Mouse (Mus musculus) left cerebral cortex, postnatal 36 days (tissue): ENCODE measurements around the gene Cd163. TPM values are rescaled to one million over a fixed set of nuclear protein-coding genes. Genes with fewer than 3 reads are reported as not detected.

Experiments used
- DNase-seq, 2 experiments: peaks; one replicate each; pipeline ENCODE4 v3.0.0; 2021 to 2022; ENCODE audit warnings: low spot score in 2 of 2, mixed read lengths in 1 of 2
- intact Hi-C: fragments of 180-260 bp; cut with DNase I; formaldehyde crosslinking; loops from one replicate; pipeline ENCODE4 v1.15.1; 2025
- total RNA-seq, 2 experiments: library from RNA; stranded (reverse); gene quantifications; 2 replicates each; pipeline ENCODE4 v1.2.3; 2021

Gene Cd163
- total RNA-seq, 2 experiments from 2014 or later = 1.7 to 4.5 TPM

DNA sequence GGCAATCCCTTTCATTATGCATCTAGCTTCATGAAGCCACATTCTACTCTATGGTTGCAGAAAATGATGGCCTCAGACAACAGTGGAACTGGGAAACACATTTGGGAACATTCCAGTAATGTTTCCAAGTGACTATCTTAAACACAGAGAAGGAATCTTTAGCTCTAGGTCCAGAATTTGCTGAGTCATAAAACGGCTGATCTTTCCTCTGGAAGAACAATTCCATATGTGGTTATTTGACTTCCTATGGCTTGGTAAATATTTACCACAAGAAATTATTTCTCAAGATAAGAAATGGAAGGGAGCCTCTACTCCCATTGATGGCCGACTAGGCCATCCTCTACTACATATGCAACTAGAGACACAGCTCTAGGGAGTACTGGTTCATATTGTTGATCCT is 48.8 kb downstream of the Cd163 start:
- intact Hi-C loops = no loop called here
- DNase-seq = no peak

DNA sequence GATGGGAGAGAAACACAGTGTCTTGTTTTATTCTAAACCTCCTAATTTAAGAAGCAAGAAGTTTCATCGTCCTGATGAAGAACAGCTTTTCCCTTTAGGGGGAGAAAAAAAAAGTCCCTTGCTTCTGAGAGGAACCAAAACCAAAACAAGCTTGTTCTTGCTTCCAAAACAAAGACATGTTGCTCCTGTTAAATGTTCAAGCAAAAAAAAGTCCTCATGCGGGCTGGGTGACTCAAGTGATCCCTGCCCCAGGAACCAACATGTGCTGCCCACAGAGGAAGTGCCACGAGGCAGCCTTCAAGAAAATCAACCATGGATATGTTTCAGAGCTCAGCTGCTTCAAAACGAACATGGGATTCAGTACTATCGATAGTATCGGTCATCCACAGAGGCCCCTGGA is 54.5 kb downstream of the Cd163 start:
- intact Hi-C loops = no loop called here
- DNase-seq = no peak

DNA sequence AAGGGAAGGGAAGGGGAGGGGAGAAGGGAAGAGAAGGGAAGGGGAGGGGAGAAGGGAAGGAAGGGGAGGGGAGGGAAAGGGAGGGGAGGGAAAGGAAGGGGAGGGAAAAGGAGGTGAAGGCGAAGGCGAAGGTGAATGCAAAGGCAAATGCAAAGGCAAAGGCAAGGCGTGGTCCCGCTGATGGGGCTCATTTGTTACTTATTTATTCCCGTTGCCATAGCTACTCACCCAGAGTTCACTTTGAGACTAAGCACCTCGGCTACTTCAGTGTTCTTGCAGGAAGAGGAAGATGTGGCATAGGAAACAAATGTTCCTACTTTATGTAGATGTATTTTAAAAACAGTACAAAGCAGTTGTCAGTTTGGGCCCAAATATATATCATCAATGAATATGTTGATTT is 56.1 kb downstream of the Cd163 start:
- DNase-seq = no peak
- intact Hi-C loops = loop anchor here (5.0 kb wide), 1 partner anchor 98 kb away; no protein-coding TSS in a partner anchor

GRCm38 (mm10) chr6:124364328-124364727 is 59.9 kb downstream of the Cd163 start:
- intact Hi-C loops = loop anchor here (5.0 kb wide), 1 partner anchor 102 kb away; no protein-coding TSS in a partner anchor
- no peak for DNase-seq

DNA sequence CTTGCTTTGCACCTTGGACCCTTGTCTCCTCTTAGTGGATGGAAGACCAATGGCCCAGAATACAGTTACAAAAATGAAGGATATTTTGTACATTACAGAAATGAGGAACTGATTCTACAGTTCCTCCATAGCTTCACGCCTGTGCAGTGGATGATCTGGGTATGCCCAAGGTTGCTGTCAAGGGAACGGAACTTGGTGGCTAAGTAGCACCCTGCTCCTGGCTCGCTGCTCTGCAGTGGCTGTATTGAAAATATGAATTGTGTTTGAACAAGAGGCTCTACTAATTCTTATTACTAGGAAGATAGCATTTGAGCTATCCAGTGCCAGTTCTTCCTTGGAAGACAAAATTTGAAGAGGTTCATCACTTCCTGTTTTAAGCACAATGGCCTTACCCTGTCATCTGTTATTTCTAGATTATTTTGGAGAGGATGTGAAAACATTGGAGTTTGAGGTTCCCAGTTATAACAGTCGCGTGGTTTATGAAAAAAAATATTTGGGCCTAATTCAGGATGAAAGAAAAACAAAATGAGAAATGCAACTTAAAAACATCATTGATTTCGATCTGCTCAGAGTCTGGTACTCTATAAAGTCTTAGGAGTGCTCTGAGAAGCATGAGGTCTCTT is 69.2 kb downstream of the Cd163 start:
- DNase-seq = no peak
- intact Hi-C loops = no loop called here

GRCm38 (mm10) chr6:124374683-124375082 is 70.2 kb downstream of the Cd163 start:
- no peak for DNase-seq
- intact Hi-C loops = no loop called here

- no peak for DNase-seq
- intact Hi-C loops = no loop called here
Measured at GRCm38 (mm10) chr6:124375435-124375884, 71.0 kb downstream of the Cd163 start.

- DNase-seq = no peak
- intact Hi-C loops = no loop called here
Measured at GRCm38 (mm10) chr6:124376311-124376710, 71.9 kb downstream of the Cd163 start.

- intact Hi-C loops = loop anchor here (2.0 kb wide), 1 partner anchor 449 kb away; no protein-coding TSS in a partner anchor
Measured at GRCm38 (mm10) chr6:124377494-124378255, 73.2 kb downstream of the Cd163 start.

DNA sequence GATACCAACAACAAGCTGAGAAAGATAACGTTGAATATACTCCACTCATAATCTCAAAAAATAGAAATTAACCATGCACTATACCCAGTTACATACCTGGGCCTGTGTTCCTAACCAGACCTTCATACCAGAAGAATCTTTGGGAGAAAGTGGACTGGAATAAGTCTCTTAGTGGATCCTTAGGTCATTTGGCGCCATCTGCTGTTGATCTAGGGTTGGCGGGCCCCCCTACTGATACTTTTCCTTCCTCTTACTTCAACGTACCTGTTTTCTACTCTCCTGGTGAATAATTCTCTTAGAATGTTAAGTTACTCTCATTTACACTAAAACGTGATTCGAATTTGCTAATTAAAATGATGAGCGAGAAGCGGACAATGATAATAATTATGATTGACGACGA is 74.9 kb downstream of the Cd163 start:
- intact Hi-C loops = loop anchor here (1.0 to 2.0 kb wide), 2 partner anchors 117 to 451 kb away; no protein-coding TSS in a partner anchor
- DNase-seq = peak; percentile 42 to 44

More at GRCm38 (mm10) chr6:124377494-124378255, 73.2 kb downstream of the Cd163 start:
- no peak for DNase-seq

Other genes starting within 250 kb of the Cd163 start
- gene Vmn2r27, start 72.8 kb upstream of the Cd163 start, total RNA-seq = not detected
- gene Pex5, start 110.4 kb downstream of the Cd163 start, total RNA-seq = 10 to 100 TPM; 60.9 to 67.5 TPM
- gene Clstn3, start 160.1 kb downstream of the Cd163 start, total RNA-seq = 100 to 1,000 TPM; 362 to 401 TPM
- under 1 TPM; 0.25 to 0.34 TPM for gene C1rl, start 188.5 kb downstream of the Cd163 start, total RNA-seq
- 1 to 10 TPM; 1.3 to 1.4 TPM for gene C1ra, start 207.7 kb downstream of the Cd163 start, total RNA-seq
- 1 to 10 TPM; 1.2 to 2.5 TPM for gene C1s1, start 237.7 kb downstream of the Cd163 start, total RNA-seq